Mouse (Mus musculus): Measurements from ENCODE around the gene Sidt2.

Gene Sidt2

GRCm38 (mm10) chr9:45955107-45955963 lies at the start of gene Sidt2:
Gene Sidt2, minus strand, starts transcription at chr9:45955258.
- peak; percentile 91 for DNase-seq (ENCODE audit: low spot score)

GRCm38 (mm10) chr9:46004529-46004928 lies 49.5 kb upstream of the Sidt2 start:
- no peak for DNase-seq (ENCODE audit: low spot score)

GRCm38 (mm10) chr9:46003729-46004128 lies 48.7 kb upstream of the Sidt2 start:
- DNase-seq (ENCODE audit: low spot score): peak; percentile 86

- no peak for DNase-seq (ENCODE audit: low spot score)
Measured at GRCm38 (mm10) chr9:45999009-45999408, 44.0 kb upstream of the Sidt2 start.

- peak; percentile 73 for DNase-seq (ENCODE audit: low spot score)
Measured at GRCm38 (mm10) chr9:45985229-45985567, 30.1 kb upstream of the Sidt2 start.

- DNase-seq (ENCODE audit: low spot score): peak; percentile 90
Measured at GRCm38 (mm10) chr9:45984409-45985228, 29.6 kb upstream of the Sidt2 start.

- DNase-seq (ENCODE audit: low spot score): peak; percentile 24
Measured at GRCm38 (mm10) chr9:45983676-45984408, 28.8 kb upstream of the Sidt2 start.

- DNase-seq (ENCODE audit: low spot score): no peak
Measured at GRCm38 (mm10) chr9:45981331-45981730, 26.3 kb upstream of the Sidt2 start.

GRCm38 (mm10) chr9:45980611-45981010 lies 25.6 kb upstream of the Sidt2 start:
- no peak for DNase-seq (ENCODE audit: low spot score)

GRCm38 (mm10) chr9:45979778-45980177 lies 24.7 kb upstream of the Sidt2 start:
- no peak for DNase-seq (ENCODE audit: low spot score)

- DNase-seq (ENCODE audit: low spot score): no peak
Measured at GRCm38 (mm10) chr9:45976884-45977283, 21.8 kb upstream of the Sidt2 start.

- DNase-seq (ENCODE audit: low spot score): no peak
Measured at GRCm38 (mm10) chr9:45963577-45963976, 8.5 kb upstream of the Sidt2 start.

- DNase-seq (ENCODE audit: low spot score): no peak
Measured at GRCm38 (mm10) chr9:45961855-45962254, 6.8 kb upstream of the Sidt2 start.

- DNase-seq (ENCODE audit: low spot score): no peak
Measured at GRCm38 (mm10) chr9:45959661-45960060, 4.6 kb upstream of the Sidt2 start.

GRCm38 (mm10) chr9:45958851-45959250 lies 3.8 kb upstream of the Sidt2 start:
- no peak for DNase-seq (ENCODE audit: low spot score)

GRCm38 (mm10) chr9:45958023-45958670 lies 3.1 kb upstream of the Sidt2 start:
- DNase-seq (ENCODE audit: low spot score): no peak

GRCm38 (mm10) chr9:45954294-45955106 lies 558 bp downstream of the Sidt2 start:
- peak; percentile 43 for DNase-seq (ENCODE audit: low spot score)

GRCm38 (mm10) chr9:45953511-45954293 lies 1.4 kb downstream of the Sidt2 start:
- DNase-seq (ENCODE audit: low spot score): peak; percentile 55

GRCm38 (mm10) chr9:45952890-45953289 lies 2.2 kb downstream of the Sidt2 start:
- no peak for DNase-seq (ENCODE audit: low spot score)

- DNase-seq (ENCODE audit: low spot score): no peak
Measured at GRCm38 (mm10) chr9:45952057-45952456, 3.0 kb downstream of the Sidt2 start.

Measured in urinary bladder, postnatal 14 days (tissue).